Mouse (Mus musculus) cerebellum, adult 9-11 months (tissue): Measurements from ENCODE around the gene Fam162a.
A peak's percentile ranks its signal among the peaks of the same experiment; 100 is the strongest.
"Not testable (repeated sequence)": the region's sequence is repeated elsewhere in the genome, so short reads cannot be mapped to it uniquely, and the experiment has no call there.

Source experiments
- DNase-seq: peaks from one replicate; pipeline ENCODE4 v3.0.0; 2022

The Fam162a gene

GRCm38 (mm10) chr16:36071450-36072379 is at the start of gene Fam162a, which contains the start of gene Ccdc58:
Gene Fam162a (minus strand): TSS chr16:36071594.
Gene Ccdc58 (plus strand): TSS chr16:36071685.
- peak; percentile 94 for DNase-seq

GRCm38 (mm10) chr16:36115751-36116150 is 44.4 kb upstream of the Fam162a start:
- DNase-seq: not testable (repeated sequence)

- DNase-seq: peak; percentile 54
Measured at GRCm38 (mm10) chr16:36111486-36111885, 40.1 kb upstream of the Fam162a start.

- no peak for DNase-seq
Measured at GRCm38 (mm10) chr16:36102211-36102610, 30.8 kb upstream of the Fam162a start.

- DNase-seq: no peak
Measured at GRCm38 (mm10) chr16:36101526-36101925, 30.1 kb upstream of the Fam162a start.

GRCm38 (mm10) chr16:36097813-36098499 is 26.6 kb upstream of the Fam162a start:
- not testable (repeated sequence) for DNase-seq

GRCm38 (mm10) chr16:36094079-36094478 is 22.7 kb upstream of the Fam162a start:
- no peak for DNase-seq

- DNase-seq: no peak
Measured at GRCm38 (mm10) chr16:36090785-36091509, 19.6 kb upstream of the Fam162a start.

- no peak for DNase-seq
Measured at GRCm38 (mm10) chr16:36089850-36090616, 18.6 kb upstream of the Fam162a start.

GRCm38 (mm10) chr16:36089065-36089464 is 17.7 kb upstream of the Fam162a start:
- no peak for DNase-seq

GRCm38 (mm10) chr16:36087846-36088245 is 16.5 kb upstream of the Fam162a start:
- no peak for DNase-seq

- no peak for DNase-seq
Measured at GRCm38 (mm10) chr16:36079916-36080315, 8.5 kb upstream of the Fam162a start.

- no peak for DNase-seq
Measured at GRCm38 (mm10) chr16:36074772-36075171, 3.4 kb upstream of the Fam162a start.

- DNase-seq: no peak
Measured at GRCm38 (mm10) chr16:36072410-36073011, 1.1 kb upstream of the Fam162a start.

GRCm38 (mm10) chr16:36071071-36071449 is 334 bp downstream of the Fam162a start:
- no peak for DNase-seq

- DNase-seq: no peak
Measured at GRCm38 (mm10) chr16:36069819-36070575, 1.4 kb downstream of the Fam162a start.

- no peak for DNase-seq
Measured at GRCm38 (mm10) chr16:36068356-36068755, 3.0 kb downstream of the Fam162a start.

- no peak for DNase-seq
Measured at GRCm38 (mm10) chr16:36067694-36068093, 3.7 kb downstream of the Fam162a start.

GRCm38 (mm10) chr16:36064904-36065303 is 6.5 kb downstream of the Fam162a start:
- DNase-seq: no peak

GRCm38 (mm10) chr16:36063315-36063714 is 8.1 kb downstream of the Fam162a start:
- no peak for DNase-seq

- DNase-seq: not testable (repeated sequence)
Measured at GRCm38 (mm10) chr16:36062534-36062933, 8.9 kb downstream of the Fam162a start.
